Mouse (Mus musculus): Measurements from ENCODE around the gene Hmga1. TPM values are rescaled to one million over a fixed set of nuclear protein-coding genes. Genes with fewer than 3 reads are reported as not detected.

The Hmga1 gene
- polyA plus RNA-seq, 1 experiment from 2014 or later = 427 TPM

GRCm38 (mm10) chr17:27560926-27561480 lies 4.7 kb downstream of the Hmga1 start:
- H3K4me2 ChIP-seq (ENCODE audit: low read depth, low read length, severe bottlenecking) = no peak overlapping the region
- DNase-seq (ENCODE audit: low spot score) = no peak
- no peaks in the 10 kb centered on the region for H3K9me3 ChIP-seq (ENCODE audit: control insufficient read depth, low read length)
- H3K4me1 ChIP-seq (replicated peaks; ENCODE audit: control insufficient read depth, insufficient read depth, low read length) = peaks cover 23% of the 10 kb centered on the region; the same call in 1 of the 2 replicates
- H3K9ac ChIP-seq (ENCODE audit: low read length) = no peak overlapping the region
- WGBS = 86% methylated on average over 13 of the region's 13 CpGs
- H3K4me3 ChIP-seq (ENCODE audit: low read depth, low read length) = no peak overlapping the region
- peaks cover 3% of the 10 kb centered on the region; the same call in 1 of the 2 replicates for H3K36me3 ChIP-seq (ENCODE audit: control insufficient read depth, insufficient read depth, low read length)
- no peak overlapping the region for H3K27ac ChIP-seq (ENCODE audit: low read depth, low read length)
- no peaks in the 10 kb centered on the region for H3K27me3 ChIP-seq (ENCODE audit: control insufficient read depth, insufficient read depth, low read length)
- ATAC-seq (replicated peaks; ENCODE audit: low FRiP score) = no peak

- no peak for DNase-seq (ENCODE audit: low spot score)
- H3K27me3 ChIP-seq (ENCODE audit: control insufficient read depth, insufficient read depth, low read length) = no peaks in the 10 kb centered on the region
- H3K4me2 ChIP-seq (ENCODE audit: low read depth, low read length, severe bottlenecking) = no peak overlapping the region
- peaks cover 27% of the 10 kb centered on the region; the same call in 1 of the 2 replicates for H3K4me1 ChIP-seq (replicated peaks; ENCODE audit: control insufficient read depth, insufficient read depth, low read length)
- H3K4me3 ChIP-seq (ENCODE audit: low read depth, low read length) = no peak overlapping the region
- no peak overlapping the region for H3K9ac ChIP-seq (ENCODE audit: low read length)
- H3K36me3 ChIP-seq (ENCODE audit: control insufficient read depth, insufficient read depth, low read length) = peaks cover 3% of the 10 kb centered on the region; the same call in 1 of the 2 replicates
- WGBS = 58% methylated on average over 8 of the region's 11 CpGs
- no peak overlapping the region for H3K27ac ChIP-seq (ENCODE audit: low read depth, low read length)
- H3K9me3 ChIP-seq (ENCODE audit: control insufficient read depth, low read length) = no peaks in the 10 kb centered on the region
- ATAC-seq (replicated peaks; ENCODE audit: low FRiP score) = no peak
These were observed 5.7 kb downstream of the Hmga1 start for GRCm38 (mm10) chr17:27561809-27562526.

GRCm38 (mm10) chr17:27563771-27564244 lies 7.5 kb downstream of the Hmga1 start:
- 50% methylated on average over 7 of the region's 7 CpGs for WGBS
- Histone ChIP-seq H3K9me3 (ENCODE audit: control insufficient read depth, low read length) (no peaks in the 10 kb centered on the region), H3K4me3 (ENCODE audit: low read depth, low read length) (no peak overlapping the region), H3K27me3 (ENCODE audit: control insufficient read depth, insufficient read depth, low read length) (no peaks in the 10 kb centered on the region), H3K36me3 (ENCODE audit: control insufficient read depth, insufficient read depth, low read length) (peaks cover 3% of the 10 kb centered on the region; the same call in 1 of the 2 replicates), H3K9ac (ENCODE audit: low read length) (no peak overlapping the region), H3K4me2 (ENCODE audit: low read depth, low read length, severe bottlenecking) (no peak overlapping the region), H3K27ac (ENCODE audit: low read depth, low read length) (no peak overlapping the region), H3K4me1 (replicated peaks; ENCODE audit: control insufficient read depth, insufficient read depth, low read length) (peaks cover 21% of the 10 kb centered on the region; the same call in 1 of the 2 replicates)
- no peak for ATAC-seq (replicated peaks; ENCODE audit: low FRiP score)
- no peak for DNase-seq (ENCODE audit: low spot score)

GRCm38 (mm10) chr17:27564391-27565162 lies 8.3 kb downstream of the Hmga1 start:
- no peak; the same call in 1 of the 2 replicates for ATAC-seq (replicated peaks; ENCODE audit: low FRiP score)
- H3K27ac ChIP-seq (ENCODE audit: low read depth, low read length) = no peak overlapping the region
- peaks cover 17% of the 10 kb centered on the region; the same call in 1 of the 2 replicates for H3K4me1 ChIP-seq (replicated peaks; ENCODE audit: control insufficient read depth, insufficient read depth, low read length)
- H3K9ac ChIP-seq (ENCODE audit: low read length) = peak overlapping the region; percentile 66
- no peaks in the 10 kb centered on the region for H3K9me3 ChIP-seq (ENCODE audit: control insufficient read depth, low read length)
- no peaks in the 10 kb centered on the region for H3K27me3 ChIP-seq (ENCODE audit: control insufficient read depth, insufficient read depth, low read length)
- H3K36me3 ChIP-seq (ENCODE audit: control insufficient read depth, insufficient read depth, low read length) = peaks cover 3% of the 10 kb centered on the region; the same call in 1 of the 2 replicates
- H3K4me3 ChIP-seq (ENCODE audit: low read depth, low read length) = peak overlapping the region; percentile 51
- H3K4me2 ChIP-seq (ENCODE audit: low read depth, low read length, severe bottlenecking) = peak overlapping the region; percentile 92
- DNase-seq (ENCODE audit: low spot score) = peak; percentile 75
- WGBS = 13% methylated on average over 20 of the region's 20 CpGs

- Histone ChIP-seq H3K36me3 (ENCODE audit: control insufficient read depth, insufficient read depth, low read length) (peaks cover 3% of the 10 kb centered on the region; the same call in 1 of the 2 replicates), H3K4me3 (ENCODE audit: low read depth, low read length) (peak within 1 kb of the TSS; percentile 51), H3K9me3 (ENCODE audit: control insufficient read depth, low read length) (no peaks in the 10 kb centered on the region), H3K4me2 (ENCODE audit: low read depth, low read length, severe bottlenecking) (peak within 1 kb of the TSS; percentile 92), H3K9ac (ENCODE audit: low read length) (peak within 1 kb of the TSS; percentile 74), H3K27ac (ENCODE audit: low read depth, low read length) (no peak within 1 kb of the TSS), H3K27me3 (ENCODE audit: control insufficient read depth, insufficient read depth, low read length) (no peaks in the 10 kb centered on the region), H3K4me1 (replicated peaks; ENCODE audit: control insufficient read depth, insufficient read depth, low read length) (peaks cover 17% of the 10 kb centered on the region; the same call in 1 of the 2 replicates)
- under 1% methylated on average over 55 of the region's 58 CpGs for WGBS
- DNase-seq (ENCODE audit: low spot score) (peak; percentile 99), ATAC-seq (replicated peaks; ENCODE audit: low FRiP score) (peak; percentile 93)
These were observed 9.1 kb downstream of the Hmga1 start, which contains the start of gene AI413582 for GRCm38 (mm10) chr17:27565163-27565941. Gene AI413582, minus strand, starts transcription at chr17:27565756.

GRCm38 (mm10) chr17:27565942-27566267 lies 9.6 kb downstream of the Hmga1 start:
- no peak for ATAC-seq (replicated peaks; ENCODE audit: low FRiP score)

GRCm38 (mm10) chr17:27568228-27568627 lies 11.9 kb downstream of the Hmga1 start:
- H3K4me3 ChIP-seq (ENCODE audit: low read depth, low read length) = no peak overlapping the region
- H3K36me3 ChIP-seq (ENCODE audit: control insufficient read depth, insufficient read depth, low read length) = no peaks in the 10 kb centered on the region
- H3K27me3 ChIP-seq (ENCODE audit: control insufficient read depth, insufficient read depth, low read length) = no peaks in the 10 kb centered on the region
- 91% methylated on average over 5 of the region's 5 CpGs for WGBS
- H3K27ac ChIP-seq (ENCODE audit: low read depth, low read length) = no peak overlapping the region
- H3K9me3 ChIP-seq (ENCODE audit: control insufficient read depth, low read length) = no peaks in the 10 kb centered on the region
- ATAC-seq (replicated peaks; ENCODE audit: low FRiP score) = no peak
- H3K4me1 ChIP-seq (replicated peaks; ENCODE audit: control insufficient read depth, insufficient read depth, low read length) = peaks cover 14% of the 10 kb centered on the region; the same call in 1 of the 2 replicates
- no peak overlapping the region for H3K4me2 ChIP-seq (ENCODE audit: low read depth, low read length, severe bottlenecking)
- no peak overlapping the region for H3K9ac ChIP-seq (ENCODE audit: low read length)
- DNase-seq (ENCODE audit: low spot score) = no peak

More at GRCm38 (mm10) chr17:27565942-27566267, 9.6 kb downstream of the Hmga1 start:
- H3K4me2 ChIP-seq (ENCODE audit: low read depth, low read length, severe bottlenecking) = peak overlapping the region; percentile 92
- H3K9me3 ChIP-seq (ENCODE audit: control insufficient read depth, low read length) = no peaks in the 10 kb centered on the region
- H3K36me3 ChIP-seq (ENCODE audit: control insufficient read depth, insufficient read depth, low read length) = peaks cover 3% of the 10 kb centered on the region; the same call in 1 of the 2 replicates
- H3K27ac ChIP-seq (ENCODE audit: low read depth, low read length) = no peak overlapping the region
- no peaks in the 10 kb centered on the region for H3K27me3 ChIP-seq (ENCODE audit: control insufficient read depth, insufficient read depth, low read length)
- H3K9ac ChIP-seq (ENCODE audit: low read length) = peak overlapping the region; percentile 74
- WGBS = 1% methylated on average over 13 of the region's 13 CpGs
- peak overlapping the region; percentile 51 for H3K4me3 ChIP-seq (ENCODE audit: low read depth, low read length)
- peaks cover 17% of the 10 kb centered on the region; the same call in 1 of the 2 replicates for H3K4me1 ChIP-seq (replicated peaks; ENCODE audit: control insufficient read depth, insufficient read depth, low read length)
- DNase-seq (ENCODE audit: low spot score) = no peak
